Mouse (Mus musculus) cerebellum, adult 2 months (tissue): ENCODE data around the gene Spp2. TPM values are rescaled to one million over a fixed set of nuclear protein-coding genes. Genes with fewer than 3 reads are reported as not detected.
"Not testable (repeated sequence)": the region's sequence is repeated elsewhere in the genome, so short reads cannot be mapped to it uniquely, and the experiment has no call there.

Experiments
- DNase-seq, 2 experiments: peaks; one replicate each; pipeline ENCODE4 v3.0.0; 2021
- H3K27ac ChIP-seq: fragments of 200-500 bp; 2 replicates; pipeline ENCODE4 v1.5.1; 2012; ENCODE audit warnings: low read length, control low read depth, inconsistent platforms; ENCODE audit not compliant: insufficient read depth
- H3K27me3 ChIP-seq: fragments of 200-500 bp; 2 replicates; pipeline ENCODE4 v1.6.1; 2012; ENCODE audit warnings: inconsistent platforms, mild to moderate bottlenecking, low read length, moderate library complexity; ENCODE audit not compliant: control insufficient read depth, insufficient read depth
- H3K4me1 ChIP-seq: fragments of 200-500 bp; 2 replicates; pipeline ENCODE4 v1.6.1; 2011; ENCODE audit warnings: low read length; ENCODE audit not compliant: control insufficient read depth, insufficient read depth
- H3K4me3 ChIP-seq: fragments of 200-500 bp; replicated peaks from 2 replicates; pipeline ENCODE3; 2011; ENCODE audit warnings: mild to moderate bottlenecking, low read depth, low read length, control low read depth; ENCODE audit not compliant: insufficient read depth
- CTCF ChIP-seq: fragments of 200-500 bp; IDR thresholded peaks from 2 replicates; pipeline ENCODE4 v1.5.1; 2011; ENCODE audit warnings: low read depth, mild to moderate bottlenecking, control low read depth, low read length, moderate library complexity, borderline replicate concordance; ENCODE audit not compliant: insufficient read depth
- POLR2A ChIP-seq: fragments of 200-500 bp; IDR thresholded peaks from 2 replicates; pipeline ENCODE4 v1.6.1; 2011; ENCODE audit warnings: low read length, control low read depth, borderline replicate concordance; ENCODE audit not compliant: insufficient read depth
- WGBS: fragments of 180-500 bp; shearing (Covaris S2); methylation state at CpG from one replicate; pipeline ENCODE4 v1.1.7; 2018; 5-methylcytosine and 5-hydroxymethylcytosine counted together
- polyA plus RNA-seq: library from polyadenylated mRNA; depleted of rRNA; stranded (reverse); fragments of >200 nt; gene quantifications from 2 replicates; pipeline ENCODE4 v1.2.3, GENCODE M21; 2012

Spp2 gene
- polyA plus RNA-seq, 1 experiment: 0.34 TPM

- no peak for TF ChIP-seq CTCF
- Histone ChIP-seq H3K4me3 (no peak overlapping the region), H3K4me1 (no peaks in the 10 kb centered on the region), H3K27me3 (no peaks in the 10 kb centered on the region), H3K27ac (no peak overlapping the region)
- WGBS: 79% methylated on average over 4 of the region's 4 CpGs
- DNase-seq: no peak
These were observed 36.6 kb downstream of the Spp2 start for GRCm38 (mm10) chr1:88443383-88443782.

- no peak for TF ChIP-seq POLR2A
- peak; percentile 36; the same call in 1 of the 2 replicates for TF ChIP-seq CTCF
- DNase-seq: peak in 1 of 2 experiments; percentile 8
- H3K27ac ChIP-seq: no peak overlapping the region
- H3K4me3 ChIP-seq: no peak overlapping the region
- WGBS: 74% methylated on average over 4 of the region's 4 CpGs
- no peaks in the 10 kb centered on the region for H3K4me1 ChIP-seq
- no peaks in the 10 kb centered on the region for H3K27me3 ChIP-seq
These were observed 38.6 kb downstream of the Spp2 start for GRCm38 (mm10) chr1:88445400-88445799.

- H3K27me3 ChIP-seq: no peaks in the 10 kb centered on the region
- WGBS: 56% methylated on average over 16 of the region's 16 CpGs
These were observed 39.7 kb downstream of the Spp2 start for GRCm38 (mm10) chr1:88446270-88447030.

GRCm38 (mm10) chr1:88447483-88447882, 40.7 kb downstream of the Spp2 start:
- no peak overlapping the region for H3K27ac ChIP-seq
- no peaks in the 10 kb centered on the region for H3K4me1 ChIP-seq
- WGBS: 38% methylated on average over 6 of the region's 6 CpGs
- no peak overlapping the region for H3K4me3 ChIP-seq
- no peaks in the 10 kb centered on the region for H3K27me3 ChIP-seq
- TF ChIP-seq CTCF: no peak
- no peak for TF ChIP-seq POLR2A
- DNase-seq: no peak

More at GRCm38 (mm10) chr1:88446270-88447030, 39.7 kb downstream of the Spp2 start:
- TF ChIP-seq CTCF (no peak), POLR2A (no peak)
- no peak for DNase-seq
- H3K4me1 ChIP-seq: no peaks in the 10 kb centered on the region
- no peak overlapping the region for H3K27ac ChIP-seq
- no peak overlapping the region for H3K4me3 ChIP-seq

- WGBS: 91% methylated on average over 3 of the region's 3 CpGs
- not testable (repeated sequence) for H3K27me3 ChIP-seq, H3K4me1 ChIP-seq, H3K27ac ChIP-seq, H3K4me3 ChIP-seq, DNase-seq
These were observed 41.3 kb downstream of the Spp2 start for GRCm38 (mm10) chr1:88448094-88448493.

GRCm38 (mm10) chr1:88449741-88450140, 43.0 kb downstream of the Spp2 start:
- 63% methylated on average over 2 of the region's 2 CpGs for WGBS

GRCm38 (mm10) chr1:88450668-88451067, 43.9 kb downstream of the Spp2 start:
- TF ChIP-seq POLR2A (no peak), CTCF (no peak)
- no peak overlapping the region for H3K27ac ChIP-seq
- no peaks in the 10 kb centered on the region for H3K4me1 ChIP-seq
- 83% methylated on average over 4 of the region's 4 CpGs for WGBS
- H3K4me3 ChIP-seq: no peak overlapping the region
- no peak for DNase-seq
- H3K27me3 ChIP-seq: no peaks in the 10 kb centered on the region

More at GRCm38 (mm10) chr1:88449741-88450140, 43.0 kb downstream of the Spp2 start:
- no peak overlapping the region for H3K27ac ChIP-seq
- H3K4me1 ChIP-seq: no peaks in the 10 kb centered on the region
- DNase-seq: no peak
- no peaks in the 10 kb centered on the region for H3K27me3 ChIP-seq
- TF ChIP-seq CTCF: no peak
- no peak overlapping the region for H3K4me3 ChIP-seq

- WGBS: 92% methylated on average over 6 of the region's 6 CpGs
- no peak for DNase-seq
- H3K4me1 ChIP-seq: no peaks in the 10 kb centered on the region
- no peak overlapping the region for H3K27ac ChIP-seq
- no peaks in the 10 kb centered on the region for H3K27me3 ChIP-seq
- TF ChIP-seq POLR2A: no peak
- no peak for TF ChIP-seq CTCF
- H3K4me3 ChIP-seq: no peak overlapping the region
These were observed 45.4 kb downstream of the Spp2 start for GRCm38 (mm10) chr1:88452198-88452597.
